Mouse (Mus musculus): ENCODE data around the gene Senp7.
"Not testable (repeated sequence)": the region's sequence is repeated elsewhere in the genome, so short reads cannot be mapped to it uniquely, and the experiment has no call there.

The Senp7 gene

DNA sequence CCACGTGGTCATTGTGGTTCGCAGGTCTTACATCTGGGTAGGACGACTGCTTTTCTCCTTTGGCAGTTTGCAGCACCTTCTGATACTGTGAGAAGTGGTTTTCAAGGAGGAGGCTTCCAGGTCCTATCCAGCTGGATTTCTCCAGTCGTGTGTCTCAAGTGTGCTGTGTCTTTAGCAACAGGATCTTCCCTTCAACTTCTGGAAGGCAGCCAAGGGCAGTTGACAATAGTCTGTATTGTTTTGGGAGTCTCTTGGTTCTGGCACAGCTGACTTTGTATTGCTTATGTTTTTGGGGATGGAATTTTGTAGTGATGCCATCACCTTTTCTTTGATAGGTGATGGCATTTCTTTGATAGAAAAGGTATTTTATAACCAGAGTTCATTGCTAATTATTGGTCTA lies 86.0 kb downstream of the Senp7 start:
- DNase-seq (ENCODE audit: low read depth, low spot score), result no peak

DNA sequence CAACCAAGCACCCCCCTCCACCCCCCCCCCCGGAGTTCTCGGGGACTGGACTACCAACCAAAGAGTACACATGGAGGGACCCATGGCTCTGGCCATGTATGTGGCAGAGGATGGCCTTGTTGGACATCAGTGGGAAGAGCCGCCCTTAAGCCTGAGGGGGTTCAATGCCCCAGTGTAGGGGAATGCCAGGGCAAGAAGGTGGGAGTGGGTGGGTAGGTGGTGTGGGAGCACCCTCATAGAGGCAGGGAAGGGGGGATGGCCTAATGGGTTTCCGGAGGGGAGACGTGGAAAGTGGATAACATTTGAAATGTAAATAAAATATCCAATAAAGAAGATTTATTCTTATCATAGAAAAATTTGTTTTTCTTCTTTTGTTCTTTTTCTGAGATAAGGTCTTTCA lies 89.5 kb downstream of the Senp7 start:
- DNase-seq (ENCODE audit: low read depth, low spot score), result not testable (repeated sequence)

DNA sequence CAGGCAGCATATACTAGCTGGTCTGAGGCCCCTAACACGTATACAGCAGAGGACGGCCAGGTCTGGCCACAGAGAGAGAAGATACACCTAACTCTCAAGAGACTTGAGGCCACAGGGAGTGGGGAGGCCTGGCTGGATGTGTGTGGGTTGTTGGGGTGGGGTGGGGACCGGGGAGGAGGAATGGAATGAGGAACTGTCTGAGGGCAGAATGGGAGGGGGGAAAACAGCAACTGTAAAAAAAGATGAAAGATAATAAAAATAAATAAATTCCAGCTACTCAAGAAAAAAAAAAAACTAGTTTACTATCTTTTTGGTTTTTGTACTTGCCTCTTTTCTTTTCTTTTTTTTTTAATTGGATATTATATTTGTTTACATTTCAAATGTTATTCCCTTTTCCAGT lies 91.8 kb downstream of the Senp7 start:
- DNase-seq (ENCODE audit: low read depth, low spot score), result no peak

DNA sequence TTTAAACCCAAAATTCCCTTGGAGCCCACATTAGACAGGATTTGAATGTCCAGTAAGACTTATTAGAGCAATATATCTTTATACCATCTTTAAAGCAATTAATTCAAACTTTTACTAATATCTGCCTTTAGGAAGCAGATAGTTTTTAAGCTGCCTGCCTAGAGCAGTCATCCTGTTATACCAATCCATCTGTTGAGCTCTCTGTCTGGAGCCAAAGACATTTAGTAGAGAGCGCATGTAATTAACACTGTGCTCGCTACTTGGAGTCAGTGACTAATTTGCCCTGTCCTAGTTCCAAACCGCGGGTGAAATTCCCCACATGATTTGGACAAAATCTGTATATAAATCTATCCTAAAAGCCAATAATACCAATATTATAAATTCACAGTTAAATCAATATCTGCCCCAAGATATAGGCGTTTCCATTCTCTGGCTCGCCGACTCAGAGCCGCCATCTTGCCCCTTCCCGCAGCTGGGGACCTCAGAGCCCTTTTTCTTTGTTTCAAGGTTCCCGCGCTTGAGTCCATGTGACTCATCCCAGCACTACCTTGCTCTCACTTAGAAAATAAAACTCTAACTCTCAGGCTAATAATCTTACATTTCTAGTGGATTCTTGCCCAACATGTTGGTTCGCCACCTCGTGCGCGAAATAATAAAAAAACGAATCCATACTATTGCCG lies 96.9 kb downstream of the Senp7 start:
- DNase-seq (ENCODE audit: low read depth, low spot score), result no peak

DNA sequence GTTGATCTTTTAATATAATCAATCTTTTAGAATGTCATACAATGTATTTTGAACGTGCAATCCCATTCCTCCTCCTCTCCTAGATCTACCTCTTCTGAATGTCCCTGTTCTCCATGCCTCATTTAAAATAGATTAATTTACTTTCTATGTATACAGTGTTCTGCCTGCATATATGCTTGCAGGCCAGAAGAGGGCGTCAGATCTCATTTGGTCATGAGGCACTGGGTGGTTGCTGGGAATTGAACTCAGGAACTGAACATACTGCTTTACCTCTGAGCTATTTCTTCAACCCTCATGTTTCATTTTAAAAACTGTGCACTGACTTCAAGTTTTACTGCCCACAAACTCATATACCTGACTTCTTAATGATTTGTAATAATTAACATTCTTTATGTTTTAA lies 99.5 kb downstream of the Senp7 start:
- no peak for DNase-seq (ENCODE audit: low read depth, low spot score)

DNA sequence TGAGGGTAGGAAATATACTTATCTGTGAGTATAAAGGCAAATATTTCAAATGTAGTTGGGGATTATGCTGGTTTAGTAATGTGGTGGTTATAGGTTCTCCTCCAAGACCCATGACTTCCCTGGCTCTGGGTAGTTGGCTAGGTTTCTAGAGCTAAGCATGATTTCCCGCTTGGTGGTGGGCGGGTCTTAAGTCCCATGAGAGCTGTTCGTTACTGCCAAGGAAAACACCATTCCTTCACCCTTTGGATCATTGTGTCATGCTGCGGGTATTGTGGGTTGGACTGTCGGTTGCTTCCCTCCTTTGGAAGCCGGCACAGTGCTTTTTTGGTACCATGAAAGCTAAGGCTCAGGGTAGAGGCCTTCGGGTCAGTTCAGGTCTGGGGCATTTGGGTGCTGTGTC lies 115.3 kb downstream of the Senp7 start:
- DNase-seq (ENCODE audit: low read depth, low spot score), result no peak

DNA sequence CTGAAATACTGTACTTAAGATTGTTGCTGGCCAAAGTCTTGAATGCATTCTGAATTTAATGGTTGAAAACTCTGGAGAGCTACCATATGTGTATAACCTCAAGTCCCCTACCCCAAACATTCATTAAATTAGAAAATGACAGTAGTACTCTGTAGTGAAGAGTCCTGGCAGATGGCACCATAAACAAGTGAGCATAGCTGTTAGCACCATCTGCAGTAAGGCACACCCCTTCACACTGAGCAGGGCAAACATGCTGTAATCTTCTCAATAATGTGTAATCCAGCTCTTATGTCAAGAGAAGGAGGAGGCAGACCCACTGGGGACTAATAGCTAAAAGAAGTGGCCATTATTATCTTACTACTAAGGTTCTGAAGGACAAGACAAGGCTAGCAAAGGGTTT lies 122.1 kb downstream of the Senp7 start:
- DNase-seq (ENCODE audit: low read depth, low spot score), result no peak

DNA sequence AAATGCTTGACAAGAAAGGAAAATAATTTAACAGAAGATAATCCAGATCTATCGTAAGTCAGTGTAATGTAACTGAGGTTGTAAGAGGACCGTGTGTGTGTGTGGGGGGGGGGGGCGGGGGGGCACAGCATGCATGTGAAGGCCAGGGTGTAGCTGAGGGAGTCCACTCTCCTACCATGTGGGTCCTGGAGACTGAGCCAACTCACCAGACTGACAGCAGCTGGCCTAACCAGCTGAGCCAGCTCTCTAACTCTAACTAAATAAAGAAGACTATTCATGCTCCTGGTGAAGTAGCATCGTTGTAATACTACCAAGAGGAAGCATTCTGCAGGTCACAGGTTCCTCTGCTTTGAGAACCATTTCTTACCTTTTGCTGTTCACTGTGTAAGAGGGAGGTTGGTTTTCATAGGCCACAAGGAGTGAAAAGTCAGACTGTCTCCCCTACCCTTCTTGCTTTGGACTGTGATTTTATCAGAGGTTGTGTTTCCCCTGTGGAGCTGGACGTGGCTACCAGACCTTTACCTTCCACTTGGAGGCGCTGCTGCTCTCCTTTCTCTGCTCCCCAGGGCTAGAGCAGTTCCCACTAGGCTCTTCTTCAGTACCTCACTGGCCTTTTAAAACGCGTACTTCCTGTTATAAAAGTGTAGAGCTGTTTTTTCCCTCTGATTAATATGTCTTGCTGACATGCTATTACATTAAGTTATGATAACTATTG lies 127.9 kb downstream of the Senp7 start:
- DNase-seq (ENCODE audit: low read depth, low spot score), result no peak

DNA sequence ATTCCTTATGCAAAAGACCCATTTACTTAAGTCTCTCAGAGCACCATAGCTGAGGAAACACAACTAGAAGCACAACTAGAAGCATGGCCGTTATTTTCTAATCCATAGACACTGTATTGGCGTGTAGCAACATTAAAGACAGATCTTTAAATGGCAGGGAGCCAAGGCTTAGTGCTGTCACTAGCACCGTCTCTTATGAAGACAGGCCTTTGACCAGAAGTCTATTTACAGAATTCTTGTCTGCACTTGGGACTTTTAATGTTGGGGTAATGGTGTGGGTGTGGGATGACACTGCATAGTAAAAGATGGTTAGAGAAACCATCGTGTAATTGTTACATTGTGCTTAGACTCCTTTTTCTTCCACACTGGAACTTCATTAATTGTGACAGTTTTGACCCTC lies 138.7 kb downstream of the Senp7 start:
- DNase-seq (ENCODE audit: low read depth, low spot score), result no peak

DNA sequence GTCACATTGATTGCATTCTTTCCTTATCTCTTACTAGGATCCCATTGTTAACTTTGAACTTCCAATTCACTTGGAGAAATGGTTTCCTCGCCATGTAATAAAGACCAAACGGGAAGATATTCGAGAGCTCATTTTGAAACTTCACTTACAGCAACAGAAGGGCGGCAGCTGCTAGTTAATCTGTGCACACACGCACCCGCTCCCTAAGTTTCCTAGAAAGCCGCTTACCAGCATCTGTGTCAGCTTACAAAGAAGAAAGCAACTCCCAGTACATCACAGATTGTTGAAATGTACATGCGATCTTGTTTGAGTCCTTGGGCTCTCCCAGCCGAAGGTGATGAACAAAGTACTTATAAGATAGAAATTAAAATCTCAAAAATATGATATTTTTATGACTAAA lies 140.1 kb downstream of the Senp7 start:
- DNase-seq (ENCODE audit: low read depth, low spot score), result no peak

DNA sequence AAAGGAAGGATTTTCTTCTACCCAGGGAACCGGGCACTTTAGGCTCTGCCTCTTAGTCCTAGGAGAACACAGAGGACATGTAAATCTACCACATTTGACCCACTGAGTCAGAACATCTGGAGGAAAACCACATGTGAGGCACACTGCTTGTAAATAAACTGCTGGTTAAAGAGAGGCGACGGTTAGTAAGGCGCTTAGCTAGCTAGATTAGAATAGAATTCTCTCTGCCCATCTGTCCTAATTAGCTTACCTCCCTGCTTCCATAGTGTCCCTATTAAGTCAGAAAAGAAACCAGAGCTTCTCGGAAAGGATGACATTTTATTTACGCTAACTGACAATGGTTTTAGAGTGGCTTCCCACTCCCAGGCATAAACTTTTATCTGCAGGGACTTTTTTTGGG lies 155.9 kb downstream of the Senp7 start, which contains the start of gene Impg2:
Gene Impg2 (plus strand): TSS at position 263 of the 400 bp plus-strand sequence.
- no peak for DNase-seq (ENCODE audit: low read depth, low spot score)

DNA sequence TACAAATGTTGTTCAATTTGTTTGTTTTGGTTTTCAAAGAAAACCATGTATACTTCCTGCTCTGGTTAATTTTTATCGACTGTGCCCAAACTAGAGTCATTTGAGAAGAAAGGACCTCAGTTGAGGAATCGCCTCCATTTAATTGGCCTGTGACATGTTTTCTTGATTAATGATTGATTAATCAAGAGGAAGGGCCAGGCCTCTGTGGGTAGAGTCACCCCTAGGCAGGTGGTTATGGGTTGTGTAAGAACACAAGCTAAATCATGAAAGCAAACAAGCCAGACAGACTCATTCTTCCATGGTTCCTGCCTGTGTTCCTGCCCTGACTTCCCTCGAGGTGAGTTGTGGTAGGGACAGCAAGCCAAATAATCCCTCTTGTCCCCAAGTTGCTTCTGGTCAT lies 164.6 kb downstream of the Senp7 start:
- DNase-seq (ENCODE audit: low read depth, low spot score), result no peak

DNA sequence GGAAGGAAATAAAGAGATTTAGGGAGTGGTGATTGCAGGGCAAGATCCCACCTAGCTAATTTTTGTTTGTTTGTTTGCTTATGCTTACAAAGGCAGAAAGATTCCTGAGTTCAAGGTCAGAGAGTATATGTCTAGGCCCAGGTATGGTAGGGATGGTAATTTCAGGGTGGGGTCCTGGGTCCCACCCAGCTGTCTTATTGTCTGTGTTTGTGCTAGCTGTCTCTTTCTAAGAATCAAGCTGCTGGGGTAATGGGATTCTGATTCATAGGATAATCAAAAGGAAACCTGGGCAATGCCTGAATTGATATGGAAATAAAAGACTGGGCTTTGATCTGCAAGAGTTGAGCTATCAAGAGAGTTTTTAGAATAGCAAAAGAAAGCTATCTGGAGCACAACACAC lies 179.5 kb downstream of the Senp7 start:
- DNase-seq (ENCODE audit: low read depth, low spot score), result no peak

DNA sequence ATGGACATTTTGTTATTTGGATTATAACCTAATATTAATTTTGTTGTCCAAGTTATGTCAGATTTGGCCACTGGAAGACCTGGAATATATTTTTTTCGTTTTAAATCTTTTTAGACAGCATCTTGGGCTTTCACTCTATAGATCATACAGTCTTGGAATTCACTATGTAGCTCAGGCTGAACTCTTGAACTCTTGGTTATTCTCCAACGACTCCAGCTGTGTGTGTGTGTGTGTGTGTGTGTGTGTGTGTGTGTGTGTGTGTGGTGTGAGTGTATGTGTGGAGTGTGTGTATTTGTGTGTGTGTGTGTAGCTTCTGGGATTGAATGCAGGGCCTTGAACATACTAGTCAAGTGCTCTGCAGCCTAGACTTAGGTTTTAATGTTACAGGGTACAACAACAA lies 181.3 kb downstream of the Senp7 start:
- DNase-seq (ENCODE audit: low read depth, low spot score), result no peak

DNA sequence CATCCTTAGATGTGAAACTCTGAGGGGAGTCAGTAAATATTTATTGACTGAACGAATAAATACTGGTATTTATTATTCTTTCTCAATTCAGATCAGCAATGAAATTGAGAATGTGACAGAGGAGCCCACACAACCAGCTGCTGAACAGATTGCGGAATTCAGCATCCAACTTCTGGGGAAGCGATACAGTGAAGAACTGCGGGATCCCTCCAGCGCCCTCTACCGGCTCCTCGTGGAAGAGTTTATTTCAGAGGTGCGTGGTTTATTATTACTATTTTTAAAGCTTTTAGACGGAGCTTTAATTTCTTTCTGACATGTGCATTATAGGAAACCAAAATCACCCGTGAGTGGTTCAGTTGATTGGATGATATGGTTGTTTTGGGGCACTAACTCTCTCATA lies 183.2 kb downstream of the Senp7 start:
- no peak for DNase-seq (ENCODE audit: low read depth, low spot score)

DNA sequence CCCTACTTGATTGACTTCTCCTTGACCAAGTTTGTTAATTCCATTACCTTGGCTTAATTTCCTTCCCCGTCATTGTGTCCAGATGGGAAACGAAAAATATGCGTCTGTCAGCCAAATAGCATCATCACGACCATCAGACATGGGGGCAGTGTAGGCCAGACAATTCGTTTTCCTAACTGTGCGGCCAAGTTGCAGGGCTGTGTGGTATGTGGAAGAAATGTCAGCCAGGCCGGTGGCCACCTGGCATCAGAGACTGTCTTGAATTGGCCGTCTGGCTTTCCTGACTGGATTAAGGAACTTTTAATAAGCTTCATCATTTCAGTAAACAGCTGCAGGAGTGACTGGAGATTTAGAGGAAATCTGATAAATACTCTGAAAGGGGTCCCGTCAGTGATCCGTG lies 184.6 kb downstream of the Senp7 start:
- DNase-seq (ENCODE audit: low read depth, low spot score), result no peak
